Mouse (Mus musculus): ENCODE data around the gene Arg1.

- TF ChIP-seq POLR2A (IDR thresholded peaks at IDR 0.05; ENCODE audit: borderline replicate concordance, extremely low read depth, low read depth, low read length) (no peak), CTCF (IDR thresholded peaks at IDR 0.05; ENCODE audit: insufficient read depth, low read length) (no peak)
These were observed 2.9 kb upstream of the Arg1 start for GRCm38 (mm10) chr10:24930143-24930542.

Measured in lung, adult 2 months (tissue).